Mouse (Mus musculus): ENCODE measurements at regions not wholly inside any gene's neighbourhood (a gene's known extent, or its start where the extent isn't known, plus 50 kb on each side); places are given as distances from the start of the nearest gene placed in this dataset.

GRCm38 (mm10) chr11:25321494-25321893 lies 889.1 kb downstream of the 5730522E02Rik start:
- TF ChIP-seq JUN (IDR thresholded peaks at IDR 0.05; ENCODE audit: insufficient read depth, low read depth, low read length) (no peak), EP300 (IDR thresholded peaks at IDR 0.05; ENCODE audit: low read length) (no peak), CTCF (conservative IDR thresholded peaks at IDR 0.05 in 1 of 2, IDR thresholded peaks at IDR 0.05 in 1 of 2; ENCODE audit: low read depth in 2 of 2, low read length in 2 of 2) (no peak), POLR2A (IDR thresholded peaks at IDR 0.05; ENCODE audit: low read depth, low read length) (no peak), USF2 (conservative IDR thresholded peaks at IDR 0.05; ENCODE audit: low read depth, low read length) (no peak), PAX5 (IDR thresholded peaks at IDR 0.05; ENCODE audit: low read length) (no peak), POLR2AphosphoS2 (IDR thresholded peaks at IDR 0.05; ENCODE audit: low read depth, low read length) (no peak), RCOR1 (conservative IDR thresholded peaks at IDR 0.05; ENCODE audit: low read depth, low read length) (no peak), ZKSCAN1 (IDR thresholded peaks at IDR 0.05; ENCODE audit: borderline replicate concordance, low read depth, low read length) (no peak), MYC (IDR thresholded peaks at IDR 0.05; ENCODE audit: low read depth, low read length) (no peak), ZC3H11A (IDR thresholded peaks at IDR 0.05; ENCODE audit: low read depth, low read length) (no peak)

All from CH12.LX (cell line).